Mouse (Mus musculus): Measurements from ENCODE around the gene Tgfb1. TPM values are rescaled to one million over a fixed set of nuclear protein-coding genes. Genes with fewer than 3 reads are reported as not detected.

Tgfb1 gene
- polyA plus RNA-seq, 1 experiment from 2014 or later, result 2.4 TPM

DNA sequence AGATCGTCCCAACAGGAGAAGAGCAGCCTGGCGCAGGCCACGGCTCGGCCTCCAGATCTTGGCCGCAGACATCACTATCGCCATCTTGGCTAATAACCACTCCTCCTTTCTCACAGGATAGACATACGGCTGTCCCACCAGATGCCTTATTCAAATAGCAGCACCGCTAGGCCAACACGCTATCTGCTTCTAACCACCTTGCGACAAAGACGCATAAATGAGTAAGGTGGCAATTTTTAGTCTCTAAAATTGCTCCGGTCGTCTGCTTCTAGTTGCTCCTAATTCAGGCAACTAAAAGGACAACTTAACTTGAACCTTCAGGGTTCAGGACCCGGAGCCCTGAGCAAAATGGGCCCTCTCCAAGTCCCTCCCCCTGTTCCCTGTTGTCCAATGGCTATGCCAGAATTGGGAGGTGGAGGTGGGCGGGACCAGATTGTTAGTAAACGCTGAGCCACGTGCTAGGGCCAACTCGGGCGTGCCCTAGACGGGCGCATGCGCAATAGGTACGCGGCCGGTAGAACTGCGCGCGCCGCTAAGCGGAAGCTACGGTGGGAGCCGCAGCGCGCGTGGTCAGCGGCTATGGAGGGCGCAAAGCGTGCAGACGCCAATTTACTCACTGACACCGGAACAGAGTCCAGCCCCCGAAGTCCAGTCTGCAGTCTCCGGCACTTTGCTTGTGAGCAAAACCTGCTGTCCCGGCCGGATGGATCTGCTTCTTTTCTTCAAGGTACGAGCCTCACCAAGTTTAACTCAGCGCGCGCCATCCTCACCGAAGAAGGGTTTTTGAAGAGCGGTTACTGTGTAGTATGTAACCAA lies 27.9 kb upstream of the Tgfb1 start, which contains the start of the genes Bckdha and Exosc5:
Gene Bckdha, minus strand, starts transcription at position 325 of the 816 bp plus-strand sequence.
Gene Exosc5, plus strand, starts transcription at position 508 of the 816 bp plus-strand sequence.
- H3K27ac ChIP-seq, result no peak within 1 kb of the TSS
- under 1% methylated on average over 50 of the region's 50 CpGs for WGBS
- H3K27me3 ChIP-seq (replicated peaks), result no peaks in the 10 kb centered on the region
- H3K9me3 ChIP-seq, result no peaks in the 10 kb centered on the region
- peak; percentile 98 for ATAC-seq (ENCODE audit: low FRiP score, low read depth)
- H3K4me1 ChIP-seq, result peaks cover 9% of the 10 kb centered on the region; the same call in 1 of the 2 replicates
- H3K36me3 ChIP-seq, result peaks cover 13% of the 10 kb centered on the region
- peak within 1 kb of the TSS; percentile 65 for H3K4me3 ChIP-seq
- peak within 1 kb of the TSS; percentile 82 for H3K4me2 ChIP-seq (replicated peaks)
- H3K9ac ChIP-seq, result peak within 1 kb of the TSS; percentile 58

DNA sequence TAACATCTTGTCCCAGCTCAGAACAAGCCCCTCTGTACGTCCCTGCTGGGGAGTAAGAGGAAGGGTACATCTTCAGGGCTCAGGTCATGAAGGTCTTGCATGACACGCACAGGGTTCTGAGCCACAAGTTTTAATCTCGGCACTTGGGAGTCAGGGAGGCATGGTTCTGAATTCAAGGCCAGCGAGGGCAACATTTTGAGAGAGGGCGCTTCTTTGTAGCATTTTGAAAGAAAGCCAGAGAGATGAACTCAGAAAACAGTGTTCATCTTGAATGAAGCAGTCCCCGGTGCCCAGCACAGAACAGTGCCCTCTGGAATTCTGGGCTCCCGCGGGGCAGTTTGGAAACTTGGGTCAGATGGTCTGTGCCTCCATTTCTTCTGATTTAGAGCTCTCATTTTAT lies 20.4 kb upstream of the Tgfb1 start:
- H3K4me2 ChIP-seq (replicated peaks), result no peak overlapping the region
- H3K4me1 ChIP-seq, result no peaks in the 10 kb centered on the region
- no peak for ATAC-seq (ENCODE audit: low FRiP score, low read depth)
- H3K9ac ChIP-seq, result no peak overlapping the region
- peaks cover 54% of the 10 kb centered on the region for H3K36me3 ChIP-seq
- no peak overlapping the region for H3K4me3 ChIP-seq
- no peak overlapping the region for H3K27ac ChIP-seq
- WGBS, result 96% methylated on average over 8 of the region's 8 CpGs
- H3K9me3 ChIP-seq, result no peaks in the 10 kb centered on the region
- H3K27me3 ChIP-seq (replicated peaks), result no peaks in the 10 kb centered on the region

DNA sequence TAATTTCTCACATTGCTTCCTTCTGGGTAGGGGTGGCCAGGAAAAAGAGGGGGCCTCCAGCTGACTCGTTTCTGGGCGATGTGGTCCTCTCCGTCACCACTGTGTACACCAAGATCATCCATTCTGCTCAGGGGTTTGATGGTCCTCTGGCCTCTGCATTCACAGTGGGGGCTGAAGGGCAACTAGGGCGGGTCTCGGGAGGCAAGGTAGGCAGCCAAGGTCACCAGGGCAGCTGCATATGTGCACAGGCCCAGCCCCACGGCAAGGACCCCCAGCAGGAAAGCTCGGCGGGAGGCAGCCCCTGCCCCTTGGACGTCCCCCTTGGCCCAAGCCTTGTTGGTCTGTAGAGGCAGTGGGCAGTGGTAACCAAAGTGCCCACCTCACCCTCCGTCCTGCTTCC lies 17.6 kb upstream of the Tgfb1 start:
- no peaks in the 10 kb centered on the region for H3K4me1 ChIP-seq
- H3K4me2 ChIP-seq (replicated peaks), result no peak overlapping the region
- no peak overlapping the region for H3K27ac ChIP-seq
- ATAC-seq (ENCODE audit: low FRiP score, low read depth), result no peak
- 87% methylated on average over 10 of the region's 10 CpGs for WGBS
- H3K9me3 ChIP-seq, result no peaks in the 10 kb centered on the region
- peaks cover 38% of the 10 kb centered on the region for H3K36me3 ChIP-seq
- no peak overlapping the region for H3K4me3 ChIP-seq
- no peak overlapping the region for H3K9ac ChIP-seq
- peaks cover 16% of the 10 kb centered on the region for H3K27me3 ChIP-seq (replicated peaks)

DNA sequence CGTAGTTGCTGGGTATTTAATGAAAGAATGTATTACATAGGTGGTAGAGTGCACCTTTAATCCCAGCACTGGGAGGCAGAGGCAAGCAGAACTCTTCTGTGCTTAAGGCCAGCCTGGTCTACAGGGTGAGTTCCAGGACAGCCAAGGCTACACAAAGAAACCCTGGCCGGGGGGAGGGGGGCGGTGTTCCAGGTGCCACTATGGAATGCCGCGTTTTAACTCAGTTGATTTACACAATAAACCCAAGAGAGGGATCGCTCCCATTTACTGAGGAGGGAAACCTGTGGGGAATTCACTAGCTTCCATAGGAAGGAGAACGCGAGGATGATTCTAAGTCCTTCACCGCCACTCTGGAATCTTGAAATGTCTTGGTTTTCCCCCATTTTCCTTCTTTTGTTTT lies 17.2 kb upstream of the Tgfb1 start:
- H3K4me2 ChIP-seq (replicated peaks), result no peak overlapping the region
- no peak overlapping the region for H3K9ac ChIP-seq
- H3K27ac ChIP-seq, result no peak overlapping the region
- no peak for ATAC-seq (ENCODE audit: low FRiP score, low read depth)
- no peaks in the 10 kb centered on the region for H3K9me3 ChIP-seq
- H3K4me3 ChIP-seq, result no peak overlapping the region
- H3K36me3 ChIP-seq, result peaks cover 35% of the 10 kb centered on the region
- WGBS, result 81% methylated on average over 9 of the region's 9 CpGs
- peaks cover 21% of the 10 kb centered on the region for H3K27me3 ChIP-seq (replicated peaks)
- H3K4me1 ChIP-seq, result no peaks in the 10 kb centered on the region

DNA sequence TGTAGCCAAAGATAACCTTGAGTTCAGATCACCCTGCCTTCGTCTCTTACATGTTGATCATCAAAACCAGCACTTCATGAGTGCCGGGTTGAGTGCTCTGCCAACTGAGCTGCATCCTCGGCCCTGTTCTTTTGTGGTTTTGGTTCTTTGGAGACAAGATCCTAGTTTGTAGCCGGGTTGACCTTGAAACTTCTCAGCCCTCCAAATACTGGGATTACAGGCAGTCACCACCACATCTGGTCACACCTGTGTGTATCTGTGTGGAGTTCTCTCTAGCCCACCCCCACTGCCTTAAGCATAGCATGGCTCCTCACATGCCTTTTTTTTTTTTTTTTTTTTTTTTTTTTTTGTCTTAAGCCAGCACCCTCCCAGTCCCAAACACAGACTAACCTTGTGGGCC lies 16.7 kb upstream of the Tgfb1 start:
- Histone ChIP-seq H3K4me2 (replicated peaks) (no peak overlapping the region), H3K4me1 (no peaks in the 10 kb centered on the region), H3K4me3 (no peak overlapping the region), H3K9me3 (no peaks in the 10 kb centered on the region), H3K27ac (no peak overlapping the region), H3K9ac (no peak overlapping the region), H3K27me3 (replicated peaks) (peaks cover 25% of the 10 kb centered on the region), H3K36me3 (peaks cover 32% of the 10 kb centered on the region)
- WGBS, result 90% methylated on average over 4 of the region's 4 CpGs
- ATAC-seq (ENCODE audit: low FRiP score, low read depth), result no peak

DNA sequence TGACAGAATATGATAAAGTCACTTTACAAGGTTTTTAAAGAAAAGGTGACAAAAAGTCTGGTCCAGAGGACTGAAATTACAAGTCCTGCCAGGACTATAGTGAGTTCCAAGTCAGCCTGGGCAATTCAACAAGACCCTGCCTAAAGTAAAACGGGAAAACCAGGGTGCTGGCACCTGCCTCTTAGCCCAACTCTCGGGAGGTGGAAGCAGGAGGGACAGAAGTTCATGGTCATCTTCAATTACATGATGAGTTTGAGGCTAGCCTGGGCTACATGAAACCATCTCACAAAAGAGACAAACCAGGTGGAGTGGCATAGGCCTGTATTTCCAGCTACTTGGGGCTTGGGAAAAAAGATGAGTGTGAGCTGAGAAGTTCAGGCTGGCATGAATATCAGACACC lies 15.1 kb upstream of the Tgfb1 start:
- no peak for ATAC-seq (ENCODE audit: low FRiP score, low read depth)
- Histone ChIP-seq H3K9me3 (no peaks in the 10 kb centered on the region), H3K27me3 (replicated peaks) (peaks cover 33% of the 10 kb centered on the region), H3K27ac (no peak overlapping the region), H3K4me2 (replicated peaks) (no peak overlapping the region), H3K4me3 (no peak overlapping the region), H3K9ac (no peak overlapping the region), H3K36me3 (peaks cover 21% of the 10 kb centered on the region), H3K4me1 (no peaks in the 10 kb centered on the region)
- 84% methylated on average over 2 of the region's 2 CpGs for WGBS

DNA sequence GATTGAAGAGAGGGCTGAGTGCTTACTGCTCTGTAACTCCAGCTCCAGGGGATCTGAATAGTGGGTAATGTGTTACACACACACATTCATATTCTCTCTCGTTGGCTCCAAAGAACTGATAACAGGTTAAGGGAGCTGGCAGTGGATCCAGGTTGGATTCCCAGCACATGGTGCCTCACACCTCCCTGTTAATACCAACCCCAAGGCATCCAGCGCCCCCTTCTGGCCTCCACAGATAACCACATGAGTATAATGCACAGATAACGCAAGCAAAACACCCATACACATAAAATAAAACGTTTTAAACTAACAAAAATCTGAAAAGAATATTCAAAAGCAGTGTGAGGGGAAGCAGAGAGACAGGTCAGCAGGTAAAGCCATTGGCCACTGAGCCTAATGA lies 14.4 kb upstream of the Tgfb1 start:
- Histone ChIP-seq H3K9me3 (no peaks in the 10 kb centered on the region), H3K4me3 (no peak overlapping the region), H3K4me1 (no peaks in the 10 kb centered on the region), H3K27ac (no peak overlapping the region), H3K4me2 (replicated peaks) (no peak overlapping the region), H3K36me3 (peaks cover 21% of the 10 kb centered on the region), H3K27me3 (replicated peaks) (peaks cover 33% of the 10 kb centered on the region), H3K9ac (no peak overlapping the region)
- WGBS, result 50% methylated on average over 4 of the region's 4 CpGs
- ATAC-seq (ENCODE audit: low FRiP score, low read depth), result no peak

DNA sequence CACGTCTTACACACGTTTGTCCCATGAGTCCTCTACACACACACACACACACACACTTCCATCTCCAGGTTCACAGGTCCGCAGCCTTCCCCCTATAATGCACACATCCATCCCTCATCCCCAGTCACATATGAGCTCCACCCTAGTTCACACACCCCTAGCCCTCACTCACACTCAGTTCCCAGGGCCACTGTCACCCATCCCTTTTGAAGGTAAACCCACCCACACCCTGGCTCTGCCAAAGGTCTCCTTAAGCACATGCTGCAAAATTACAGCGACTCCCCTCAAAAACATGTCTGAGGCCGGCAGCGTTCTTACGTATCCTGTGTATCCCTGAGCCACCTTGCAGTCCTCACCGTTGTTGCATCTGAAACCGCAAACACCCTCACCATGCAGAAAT lies 12.5 kb upstream of the Tgfb1 start:
- peaks cover 4% of the 10 kb centered on the region for H3K36me3 ChIP-seq
- H3K4me3 ChIP-seq, result peak overlapping the region; percentile 19; the same call in 1 of the 2 replicates
- no peaks in the 10 kb centered on the region for H3K9me3 ChIP-seq
- H3K27ac ChIP-seq, result no peak overlapping the region
- no peak for ATAC-seq (ENCODE audit: low FRiP score, low read depth)
- H3K27me3 ChIP-seq (replicated peaks), result peaks cover 33% of the 10 kb centered on the region
- no peaks in the 10 kb centered on the region for H3K4me1 ChIP-seq
- peak overlapping the region; percentile 44; the same call in 1 of the 2 replicates for H3K9ac ChIP-seq
- WGBS, result 23% methylated on average over 9 of the region's 9 CpGs
- peak overlapping the region; percentile 56 for H3K4me2 ChIP-seq (replicated peaks)

DNA sequence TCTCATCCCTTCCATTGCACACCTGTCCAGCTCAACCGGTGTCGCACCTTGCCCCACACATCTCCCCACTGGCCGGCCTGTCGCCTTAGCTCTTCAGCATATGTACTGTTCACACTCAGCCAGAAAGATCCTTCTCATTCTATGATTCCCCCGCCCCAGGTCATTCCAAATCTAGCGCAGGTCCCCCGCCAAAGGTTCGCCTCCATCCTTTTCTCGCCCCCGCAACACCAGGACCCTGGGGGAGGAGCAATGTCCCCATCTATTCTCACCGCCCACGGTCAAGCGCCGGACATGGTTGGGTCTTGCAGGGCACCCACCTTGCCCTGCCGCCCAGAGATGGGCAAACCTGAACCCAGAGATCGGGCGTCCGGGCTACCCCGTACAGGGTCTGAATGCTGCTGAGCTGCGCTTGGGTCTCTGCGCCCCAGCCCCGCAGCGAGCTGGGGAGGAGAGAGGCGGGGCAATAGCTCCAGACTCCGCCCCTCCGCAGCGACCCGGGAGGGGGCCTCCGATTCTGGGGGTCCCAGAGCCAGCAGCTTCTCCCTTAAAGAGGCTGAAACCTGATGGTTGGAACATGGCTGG lies 12.0 kb upstream of the Tgfb1 start, which contains the start of gene Tmem91:
Gene Tmem91, minus strand, starts transcription at position 448 of the 582 bp plus-strand sequence.
- peak within 1 kb of the TSS; percentile 44; the same call in 1 of the 2 replicates for H3K9ac ChIP-seq
- 1% methylated on average over 29 of the region's 29 CpGs for WGBS
- ATAC-seq (ENCODE audit: low FRiP score, low read depth), result peak; percentile 41

DNA sequence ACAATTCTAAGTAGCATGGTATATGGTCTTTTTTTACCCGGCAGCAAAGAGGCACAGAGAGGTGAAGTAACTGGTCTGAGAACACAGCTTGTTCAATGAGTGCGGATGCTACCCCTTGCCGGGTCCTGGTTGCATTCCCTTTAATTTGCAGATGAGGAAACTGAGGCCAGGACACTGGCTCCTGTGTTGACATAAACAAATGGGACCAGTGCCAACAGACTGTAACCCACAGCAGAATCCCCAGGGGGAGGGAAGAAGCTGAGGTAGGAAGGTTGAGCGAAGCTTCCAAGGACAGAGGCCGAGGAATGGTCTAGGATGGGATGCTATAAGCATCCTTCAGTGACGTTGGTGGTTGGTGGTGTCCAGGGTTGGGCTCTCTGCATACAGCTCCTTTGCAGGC lies 11.4 kb upstream of the Tgfb1 start:
- H3K4me2 ChIP-seq (replicated peaks), result peak overlapping the region; percentile 56
- ATAC-seq (ENCODE audit: low FRiP score, low read depth), result no peak
- H3K27ac ChIP-seq, result no peak overlapping the region
- no peak overlapping the region for H3K9ac ChIP-seq
- H3K4me3 ChIP-seq, result no peak overlapping the region
- H3K27me3 ChIP-seq (replicated peaks), result peaks cover 33% of the 10 kb centered on the region
- H3K36me3 ChIP-seq, result no peaks in the 10 kb centered on the region
- no peaks in the 10 kb centered on the region for H3K9me3 ChIP-seq
- 0 out of 2 replicates have a peak, but pooled peaks cover 6% of the 10 kb centered on the region for H3K4me1 ChIP-seq
- 42% methylated on average over 6 of the region's 6 CpGs for WGBS

More for the DNA sequence above, 12.0 kb upstream of the Tgfb1 start, which contains the start of gene Tmem91:
- H3K27ac ChIP-seq, result no peak within 1 kb of the TSS
- 0 out of 2 replicates have a peak, but pooled peaks cover under 1% of the 10 kb centered on the region for H3K4me1 ChIP-seq
- no peaks in the 10 kb centered on the region for H3K36me3 ChIP-seq
- H3K27me3 ChIP-seq (replicated peaks), result peaks cover 33% of the 10 kb centered on the region
- H3K4me3 ChIP-seq, result peak within 1 kb of the TSS; percentile 19
- H3K9me3 ChIP-seq, result no peaks in the 10 kb centered on the region
- H3K4me2 ChIP-seq (replicated peaks), result peak within 1 kb of the TSS; percentile 56

DNA sequence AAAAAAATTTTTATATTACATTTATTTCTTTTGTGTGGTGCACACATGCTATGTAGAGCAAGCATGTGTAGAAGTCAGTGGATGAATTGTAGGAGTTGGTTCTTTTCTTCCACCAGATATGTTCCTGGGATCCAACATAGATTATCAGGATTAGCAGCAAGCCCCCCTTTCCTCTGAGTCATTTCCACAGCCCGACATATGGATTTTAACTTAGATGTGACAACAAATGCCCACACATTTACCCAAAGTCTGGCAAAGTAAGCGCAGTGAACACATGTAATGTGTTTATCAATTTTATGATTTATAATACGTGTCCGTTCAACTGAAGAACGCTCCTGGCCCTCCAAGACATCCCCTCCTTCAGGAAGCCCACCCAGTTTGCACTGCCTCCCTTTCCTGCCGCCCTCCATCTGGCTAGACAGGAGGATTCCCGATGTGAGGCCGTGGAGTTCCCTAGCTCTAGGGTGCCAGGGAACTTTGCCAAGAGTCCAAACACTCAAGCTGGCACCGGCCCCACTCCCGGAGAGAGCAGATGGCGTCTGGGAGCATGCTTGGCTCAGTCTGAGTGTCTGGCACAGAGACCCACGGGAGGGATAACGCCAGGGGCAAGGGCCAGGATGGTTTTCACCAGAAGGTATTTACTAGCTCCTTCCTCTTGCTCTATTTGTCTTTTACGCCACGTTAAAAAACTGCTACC lies 10.6 kb upstream of the Tgfb1 start:
- peaks cover 33% of the 10 kb centered on the region for H3K27me3 ChIP-seq (replicated peaks)
- WGBS, result 63% methylated on average over 15 of the region's 15 CpGs

DNA sequence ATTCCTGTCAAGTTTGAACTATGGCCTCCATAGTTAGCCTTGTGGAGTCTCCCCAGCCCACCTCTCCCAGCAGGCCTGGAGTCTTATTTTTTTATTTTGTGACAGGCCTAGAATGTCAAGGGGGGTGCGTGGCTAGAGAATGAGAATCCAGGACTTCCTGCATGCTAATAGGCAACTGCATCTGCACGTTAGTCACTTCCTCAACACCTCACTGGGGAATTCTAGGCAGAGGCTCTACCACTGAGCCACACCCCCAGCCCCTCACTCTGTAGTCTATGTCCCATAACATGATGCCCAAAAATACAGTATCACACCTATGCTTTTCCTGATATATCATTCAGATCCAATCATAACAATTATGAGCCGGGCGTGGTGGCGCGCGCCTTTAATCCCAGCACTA lies 9.8 kb upstream of the Tgfb1 start:
- no peak for ATAC-seq (ENCODE audit: low FRiP score, low read depth)
- H3K4me3 ChIP-seq, result no peak overlapping the region
- no peaks in the 10 kb centered on the region for H3K36me3 ChIP-seq
- H3K27me3 ChIP-seq (replicated peaks), result peaks cover 33% of the 10 kb centered on the region
- H3K4me1 ChIP-seq, result peaks cover 10% of the 10 kb centered on the region; the same call in 1 of the 2 replicates
- WGBS, result 88% methylated on average over 7 of the region's 7 CpGs
- peak overlapping the region; percentile 22; the same call in 1 of the 2 replicates for H3K27ac ChIP-seq
- H3K9ac ChIP-seq, result no peak overlapping the region
- no peaks in the 10 kb centered on the region for H3K9me3 ChIP-seq
- no peak overlapping the region for H3K4me2 ChIP-seq (replicated peaks)

More for the DNA sequence above, 10.6 kb upstream of the Tgfb1 start:
- ATAC-seq (ENCODE audit: low FRiP score, low read depth), result no peak
- Histone ChIP-seq H3K4me2 (replicated peaks) (no peak overlapping the region), H3K9ac (no peak overlapping the region), H3K27ac (no peak overlapping the region), H3K9me3 (no peaks in the 10 kb centered on the region), H3K4me1 (peaks cover 7% of the 10 kb centered on the region; the same call in 1 of the 2 replicates), H3K36me3 (no peaks in the 10 kb centered on the region), H3K4me3 (no peak overlapping the region)

Data from neural tube, embryonic 12.5 days (tissue).